Mouse (Mus musculus) MEL-GATA-1-ER (cell line): ENCODE results near the gene Gm49368.
A peak's percentile ranks its signal among the peaks of the same experiment; 100 is the strongest.
"Not testable (repeated sequence)": the region's sequence is repeated elsewhere in the genome, so short reads cannot be mapped to it uniquely, and the experiment has no call there.

Source experiments
- DNase-seq: peaks from one replicate; pipeline ENCODE4 v3.0.0-alpha.2; 2012; ENCODE audit warnings: low read depth; ENCODE audit errors: extremely low read depth

The Gm49368 gene

DNA sequence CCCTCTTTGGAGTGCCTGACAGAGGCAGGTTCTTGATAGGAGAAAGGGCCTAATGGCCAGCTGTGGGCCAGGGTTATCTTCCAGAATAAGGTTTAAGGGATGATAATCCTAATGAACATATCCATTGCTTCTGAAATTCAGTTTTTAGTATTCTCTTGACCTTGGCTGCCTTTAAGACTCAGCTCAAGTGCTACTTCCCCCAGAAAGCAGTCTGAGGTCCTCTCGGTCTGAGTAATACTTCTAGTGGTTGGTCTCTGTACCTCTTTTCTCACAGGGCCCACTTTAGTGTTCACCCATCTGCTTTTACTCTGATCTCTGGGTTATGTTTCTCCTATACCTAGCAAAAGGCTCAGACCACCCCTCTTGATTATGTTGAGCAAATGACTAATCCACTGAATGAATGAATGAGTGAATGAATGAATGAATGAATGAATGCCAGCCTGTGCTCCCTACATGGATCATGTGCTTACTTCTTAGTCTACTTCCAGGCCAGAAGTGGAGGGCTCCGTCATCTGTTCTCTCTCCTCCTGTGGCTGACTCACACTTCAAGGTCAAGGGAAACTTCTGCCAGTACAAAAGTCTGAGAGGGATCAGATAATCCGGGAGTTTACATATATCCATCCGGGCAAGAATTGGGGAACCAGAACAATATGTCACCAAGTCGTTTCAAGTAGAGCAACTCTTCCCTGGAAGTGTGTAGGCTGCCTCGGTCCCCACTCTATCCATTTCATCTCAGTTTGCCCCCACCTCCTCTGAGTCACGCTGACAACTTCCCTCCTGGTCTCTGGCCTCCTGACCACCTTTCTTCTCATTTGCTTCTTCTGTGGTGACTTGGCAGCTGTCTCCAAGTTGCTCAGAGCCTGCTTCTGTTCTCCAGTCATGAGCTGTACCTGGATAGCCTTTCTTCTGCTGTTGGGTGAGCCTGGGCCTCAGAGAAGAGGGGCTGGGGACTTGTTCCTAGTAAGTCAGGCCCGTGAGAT is 66.5 kb downstream of the Gm49368 start, which contains the start of gene Itgax:
Itgax (plus strand) TSS at position 807 of the 980 bp plus-strand sequence.
- DNase-seq: no peak

DNA sequence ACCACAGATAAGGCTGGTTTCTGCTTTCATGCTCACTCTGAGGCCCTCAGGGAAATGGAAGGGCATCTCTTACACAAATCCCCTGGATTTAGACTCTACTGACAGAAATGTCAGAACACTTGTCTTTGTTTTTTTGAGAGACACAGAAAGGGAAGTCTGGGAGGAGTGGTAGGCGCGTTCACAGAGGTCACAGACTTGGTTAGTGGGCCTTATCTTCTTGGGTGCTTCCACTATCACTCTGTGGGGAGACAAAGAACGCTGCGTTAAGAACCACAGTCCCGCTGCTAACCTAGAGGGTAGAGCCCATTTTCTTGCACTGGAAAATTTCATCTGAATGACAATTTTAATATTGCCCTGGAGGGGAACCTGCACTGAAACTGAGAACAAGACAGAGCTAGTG is 69.7 kb downstream of the Gm49368 start:
- peak; percentile 31 for DNase-seq

GRCm38 (mm10) chr7:128133596-128133995 is 71.1 kb downstream of the Gm49368 start:
- peak; percentile 75 for DNase-seq

- no peak for DNase-seq
Measured at GRCm38 (mm10) chr7:128136927-128137326, 74.4 kb downstream of the Gm49368 start.

- DNase-seq: no peak
Measured at GRCm38 (mm10) chr7:128139611-128140010, 77.1 kb downstream of the Gm49368 start.

DNA sequence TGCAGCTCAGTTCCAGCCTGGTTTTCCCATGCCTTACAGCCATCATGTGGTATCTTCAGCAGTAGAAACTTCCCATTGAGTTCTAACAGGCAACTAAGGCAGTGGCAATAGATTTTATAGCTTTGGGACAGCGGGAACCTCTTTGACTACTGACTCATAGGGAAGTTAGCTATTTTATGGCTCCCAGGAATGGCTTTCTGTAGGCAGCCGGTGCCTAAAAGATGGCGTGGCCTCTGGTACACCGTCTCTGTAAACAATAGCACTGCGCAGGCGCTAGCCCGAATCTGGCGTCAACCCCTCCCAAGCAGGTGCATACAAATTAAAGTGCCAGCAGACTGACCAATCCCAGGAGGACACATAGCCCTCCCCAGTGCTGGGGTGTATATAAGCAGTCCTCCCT is 88.5 kb downstream of the Gm49368 start:
- DNase-seq: no peak

- DNase-seq: no peak
Measured at GRCm38 (mm10) chr7:128154076-128154475, 91.6 kb downstream of the Gm49368 start, which contains the start of gene Itgad. Gene Itgad, plus strand, starts transcription at chr7:128154376.

DNA sequence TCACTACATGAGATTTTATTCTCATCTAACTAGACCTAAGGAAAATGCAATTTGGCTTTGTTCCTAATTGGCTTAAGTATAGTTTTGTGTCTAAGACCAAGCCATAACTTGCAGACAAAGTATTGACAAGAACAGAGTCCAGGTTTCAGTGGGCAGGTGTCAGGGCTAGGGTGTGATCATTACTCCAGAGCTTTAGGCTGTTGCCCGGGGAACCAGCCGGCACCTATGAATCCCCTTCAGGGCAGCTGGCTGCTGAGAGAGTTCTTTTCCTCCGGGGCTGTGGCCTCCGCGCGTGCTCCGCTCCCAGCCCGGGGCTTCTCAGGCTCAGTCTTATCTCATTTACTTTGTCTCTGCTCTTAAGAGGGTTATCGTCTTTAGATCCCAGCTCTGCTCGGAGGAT is 92.4 kb downstream of the Gm49368 start:
- no peak for DNase-seq

DNA sequence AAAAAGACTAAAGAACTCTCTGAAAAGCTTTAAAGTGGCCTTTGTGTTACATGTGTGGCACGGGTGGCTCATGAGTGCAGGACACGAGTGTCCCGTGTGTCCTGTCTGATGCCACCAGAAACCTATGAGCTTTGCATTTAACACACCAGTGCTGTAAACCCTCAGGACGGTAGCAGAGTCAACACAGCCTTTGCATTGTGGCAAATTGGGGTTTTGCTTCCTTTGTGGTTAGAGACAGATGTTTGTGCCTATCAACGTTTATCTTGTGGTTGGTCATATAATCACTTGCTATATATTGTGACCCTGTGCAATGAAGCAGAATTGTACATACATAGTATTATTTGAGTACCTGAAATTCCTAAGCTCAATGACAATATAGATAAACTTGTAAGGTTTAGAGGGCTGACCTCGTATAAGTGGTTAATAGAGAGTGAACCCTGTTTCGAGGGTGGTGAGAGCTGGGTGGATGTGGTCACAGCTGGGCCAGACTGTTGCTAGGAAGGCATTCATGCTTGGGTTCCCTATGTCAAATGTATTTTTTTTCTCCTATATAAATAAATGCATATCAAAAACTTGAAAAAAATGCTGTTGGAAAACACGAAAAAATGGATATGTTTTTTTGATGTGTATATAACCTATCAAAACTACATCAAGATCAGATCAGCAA is 96.3 kb downstream of the Gm49368 start:
- not testable (repeated sequence) for DNase-seq

DNA sequence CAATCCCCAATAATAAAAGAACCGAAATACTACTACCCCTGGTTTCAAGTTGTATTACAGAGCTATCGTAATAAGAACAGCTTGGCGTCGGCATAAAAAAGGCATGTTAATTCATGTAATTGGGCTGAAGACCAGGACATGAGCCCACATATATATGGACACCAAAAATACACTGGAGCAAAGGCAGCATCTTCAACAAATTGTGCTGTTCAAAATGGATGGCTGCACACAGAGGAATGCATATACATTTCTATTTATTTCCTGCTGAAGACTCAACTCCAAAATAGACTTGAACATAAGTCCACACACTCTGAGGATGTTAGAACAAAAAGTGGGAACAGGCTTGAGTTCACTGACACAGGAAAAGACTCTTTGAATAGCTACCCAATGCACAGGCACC is 101.5 kb downstream of the Gm49368 start:
- no peak for DNase-seq

GRCm38 (mm10) chr7:128166391-128166790 is 103.9 kb downstream of the Gm49368 start:
- DNase-seq: no peak

DNA sequence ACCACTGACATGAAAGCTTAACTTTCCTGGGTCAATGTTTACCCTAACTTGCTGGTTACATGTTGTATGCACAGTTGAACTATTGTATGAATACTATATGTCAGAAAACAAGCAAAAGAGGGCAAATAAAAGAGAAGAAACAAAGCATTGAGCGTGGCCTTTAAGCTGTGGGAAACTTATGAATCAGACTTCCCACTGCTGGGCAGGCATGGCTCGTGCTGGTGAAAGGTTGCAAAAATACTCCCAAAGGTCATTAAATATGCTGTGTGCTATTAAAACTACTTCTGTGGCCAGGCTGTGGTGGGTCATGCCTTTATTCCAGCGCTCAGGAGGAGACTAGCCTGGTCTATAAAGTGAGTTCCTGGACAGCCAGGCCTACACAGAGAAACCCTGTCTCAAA is 107.5 kb downstream of the Gm49368 start:
- no peak for DNase-seq
